Mouse (Mus musculus): ENCODE results near the gene Gm14325. TPM values are rescaled to one million over a fixed set of nuclear protein-coding genes. Genes with fewer than 3 reads are reported as not detected.

The Gm14325 gene
- polyA plus RNA-seq, 1 experiment from 2014 or later = 35.7 TPM

Other genes starting within 250 kb of the Gm14325 start
- gene Gm14322, start 81.0 kb downstream of the Gm14325 start, polyA plus RNA-seq (2015; fragmentation: Nextera tagmentation; extraction: Ambion mirVana) = 8.6 and 8.7 TPM in 2 replicates
- 2.8 TPM in 2 replicates for gene Gm14327, start 56.8 kb upstream of the Gm14325 start, polyA plus RNA-seq (2015; fragmentation: Nextera tagmentation; extraction: Ambion mirVana)
- not detected in 2 replicates for gene Zfp972, start 85.3 kb upstream of the Gm14325 start, polyA plus RNA-seq (2015; fragmentation: Nextera tagmentation; extraction: Ambion mirVana)
- gene Gm14326, start 117.0 kb upstream of the Gm14325 start, polyA plus RNA-seq (2015; fragmentation: Nextera tagmentation; extraction: Ambion mirVana) = 16.4 and 17.8 TPM in 2 replicates
- 8.5 and 10.5 TPM in 2 replicates for gene Zfp971, start 182.9 kb upstream of the Gm14325 start, polyA plus RNA-seq (2015; fragmentation: Nextera tagmentation; extraction: Ambion mirVana)
- gene Zfp931, start 238.1 kb upstream of the Gm14325 start, polyA plus RNA-seq (2015; fragmentation: Nextera tagmentation; extraction: Ambion mirVana) = 14.5 and 16.9 TPM in 2 replicates